Mouse (Mus musculus): ENCODE data around the gene Necap2. TPM values are rescaled to one million over a fixed set of nuclear protein-coding genes. Genes with fewer than 3 reads are reported as not detected.

The Necap2 gene
- polyA plus RNA-seq, 1 experiment from 2014 or later = 57.3 TPM

- ATAC-seq (ENCODE audit: low FRiP score) = no peak
- H3K27ac ChIP-seq = no peak overlapping the region
- no peak overlapping the region for H3K4me2 ChIP-seq
- no peaks in the 10 kb centered on the region for H3K36me3 ChIP-seq
- 82% methylated on average over 5 of the region's 5 CpGs for WGBS
- H3K27me3 ChIP-seq = no peaks in the 10 kb centered on the region
- H3K4me1 ChIP-seq (replicated peaks) = peaks cover 3% of the 10 kb centered on the region; the same call in 1 of the 2 replicates
- no peak overlapping the region for H3K9ac ChIP-seq
- H3K9me3 ChIP-seq = no peaks in the 10 kb centered on the region
- no peak overlapping the region for H3K4me3 ChIP-seq
Measured at GRCm38 (mm10) chr4:141099956-141100355, 21.8 kb upstream of the Necap2 start.

- no peaks in the 10 kb centered on the region for H3K36me3 ChIP-seq
- no peaks in the 10 kb centered on the region for H3K9me3 ChIP-seq
- no peak overlapping the region for H3K27ac ChIP-seq
- H3K27me3 ChIP-seq = no peaks in the 10 kb centered on the region
- H3K9ac ChIP-seq = no peak overlapping the region
- peaks cover 3% of the 10 kb centered on the region; the same call in 1 of the 2 replicates for H3K4me1 ChIP-seq (replicated peaks)
- no peak overlapping the region for H3K4me3 ChIP-seq
- whole genome bisulfite sequencing = 81% methylated on average over 4 of the region's 4 CpGs
- no peak for ATAC-seq (ENCODE audit: low FRiP score)
- H3K4me2 ChIP-seq = no peak overlapping the region
Measured at GRCm38 (mm10) chr4:141098935-141099334, 20.8 kb upstream of the Necap2 start.

- WGBS = 18% methylated on average over 9 of the region's 9 CpGs
- no peaks in the 10 kb centered on the region for H3K9me3 ChIP-seq
- no peak overlapping the region for H3K4me3 ChIP-seq
- no peak overlapping the region for H3K9ac ChIP-seq
- H3K4me2 ChIP-seq = no peak overlapping the region
- no peak overlapping the region for H3K27ac ChIP-seq
- H3K36me3 ChIP-seq = no peaks in the 10 kb centered on the region
- peaks cover 3% of the 10 kb centered on the region; the same call in 1 of the 2 replicates for H3K4me1 ChIP-seq (replicated peaks)
- H3K27me3 ChIP-seq = no peaks in the 10 kb centered on the region
- ATAC-seq (ENCODE audit: low FRiP score) = no peak
Measured at GRCm38 (mm10) chr4:141096710-141097109, 18.6 kb upstream of the Necap2 start.

GRCm38 (mm10) chr4:141095016-141095415 is 16.9 kb upstream of the Necap2 start:
- no peaks in the 10 kb centered on the region for H3K9me3 ChIP-seq
- no peaks in the 10 kb centered on the region for H3K36me3 ChIP-seq
- no peak overlapping the region for H3K4me3 ChIP-seq
- H3K9ac ChIP-seq = no peak overlapping the region
- ATAC-seq (ENCODE audit: low FRiP score) = no peak
- H3K4me2 ChIP-seq = no peak overlapping the region
- no peak overlapping the region for H3K27ac ChIP-seq
- peaks cover 3% of the 10 kb centered on the region; the same call in 1 of the 2 replicates for H3K4me1 ChIP-seq (replicated peaks)
- WGBS = 80% methylated on average over 10 of the region's 10 CpGs
- no peaks in the 10 kb centered on the region for H3K27me3 ChIP-seq

GRCm38 (mm10) chr4:141088714-141089113 is 10.6 kb upstream of the Necap2 start:
- no peaks in the 10 kb centered on the region for H3K9me3 ChIP-seq
- no peak overlapping the region for H3K4me3 ChIP-seq
- no peaks in the 10 kb centered on the region for H3K4me1 ChIP-seq (replicated peaks)
- H3K9ac ChIP-seq = no peak overlapping the region
- H3K27me3 ChIP-seq = no peaks in the 10 kb centered on the region
- ATAC-seq (ENCODE audit: low FRiP score) = no peak
- H3K27ac ChIP-seq = no peak overlapping the region
- WGBS = 77% methylated on average over 9 of the region's 9 CpGs
- no peaks in the 10 kb centered on the region for H3K36me3 ChIP-seq
- H3K4me2 ChIP-seq = no peak overlapping the region

GRCm38 (mm10) chr4:141088033-141088432 is 9.9 kb upstream of the Necap2 start, which contains the start of gene Spata21:
Gene Spata21, plus strand, starts transcription at chr4:141088333.
- no peak within 1 kb of the TSS for H3K4me3 ChIP-seq
- WGBS = 77% methylated on average over 6 of the region's 6 CpGs
- H3K9me3 ChIP-seq = no peaks in the 10 kb centered on the region
- ATAC-seq (ENCODE audit: low FRiP score) = no peak
- no peaks in the 10 kb centered on the region for H3K36me3 ChIP-seq
- no peaks in the 10 kb centered on the region for H3K27me3 ChIP-seq
- no peak within 1 kb of the TSS for H3K27ac ChIP-seq
- H3K4me1 ChIP-seq (replicated peaks) = no peaks in the 10 kb centered on the region
- no peak within 1 kb of the TSS for H3K4me2 ChIP-seq
- H3K9ac ChIP-seq = no peak within 1 kb of the TSS

- no peaks in the 10 kb centered on the region for H3K36me3 ChIP-seq
- no peak overlapping the region for H3K27ac ChIP-seq
- no peak overlapping the region for H3K4me3 ChIP-seq
- H3K4me2 ChIP-seq = no peak overlapping the region
- no peak for ATAC-seq (ENCODE audit: low FRiP score)
- WGBS = 80% methylated on average over 10 of the region's 10 CpGs
- no peaks in the 10 kb centered on the region for H3K4me1 ChIP-seq (replicated peaks)
- H3K27me3 ChIP-seq = no peaks in the 10 kb centered on the region
- no peak overlapping the region for H3K9ac ChIP-seq
- H3K9me3 ChIP-seq = no peaks in the 10 kb centered on the region
Measured at GRCm38 (mm10) chr4:141086862-141087261, 8.7 kb upstream of the Necap2 start.

- Histone ChIP-seq H3K4me2 (no peak overlapping the region), H3K9me3 (no peaks in the 10 kb centered on the region), H3K27ac (no peak overlapping the region), H3K4me3 (peak overlapping the region; percentile 94; the same call in 1 of the 2 replicates), H3K4me1 (replicated peaks) (peaks cover 31% of the 10 kb centered on the region), H3K36me3 (peaks cover 22% of the 10 kb centered on the region), H3K27me3 (no peaks in the 10 kb centered on the region), H3K9ac (no peak overlapping the region)
- ATAC-seq (ENCODE audit: low FRiP score) = peak; percentile 9; the same call in 1 of the 2 replicates
- 73% methylated on average over 18 of the region's 18 CpGs for WGBS
Measured at GRCm38 (mm10) chr4:141078510-141079137, 467 bp upstream of the Necap2 start.

GRCm38 (mm10) chr4:141076761-141077506 is 1.2 kb downstream of the Necap2 start:
- Histone ChIP-seq H3K36me3 (peaks cover 38% of the 10 kb centered on the region), H3K4me3 (peak overlapping the region; percentile 94), H3K9me3 (no peaks in the 10 kb centered on the region), H3K4me2 (peak overlapping the region; percentile 97), H3K9ac (peak overlapping the region; percentile 96), H3K27me3 (no peaks in the 10 kb centered on the region), H3K27ac (0 out of 2 replicates have a peak overlapping the region, but pooled peaks have one; percentile 12), H3K4me1 (replicated peaks) (peaks cover 34% of the 10 kb centered on the region)
- ATAC-seq (ENCODE audit: low FRiP score) = no peak
- WGBS = 83% methylated on average over 17 of the region's 17 CpGs

GRCm38 (mm10) chr4:141074109-141074508 is 4.0 kb downstream of the Necap2 start:
- no peak overlapping the region for H3K27ac ChIP-seq
- H3K9me3 ChIP-seq = no peaks in the 10 kb centered on the region
- H3K36me3 ChIP-seq = peaks cover 65% of the 10 kb centered on the region
- H3K27me3 ChIP-seq = no peaks in the 10 kb centered on the region
- 95% methylated on average over 4 of the region's 4 CpGs for WGBS
- peaks cover 34% of the 10 kb centered on the region for H3K4me1 ChIP-seq (replicated peaks)
- ATAC-seq (ENCODE audit: low FRiP score) = no peak
- H3K9ac ChIP-seq = no peak overlapping the region
- H3K4me2 ChIP-seq = no peak overlapping the region
- H3K4me3 ChIP-seq = no peak overlapping the region

- WGBS = 90% methylated on average over 9 of the region's 9 CpGs
- no peak for ATAC-seq (ENCODE audit: low FRiP score)
- H3K36me3 ChIP-seq = peaks cover 69% of the 10 kb centered on the region
- H3K4me2 ChIP-seq = no peak overlapping the region
- H3K9ac ChIP-seq = no peak overlapping the region
- H3K4me1 ChIP-seq (replicated peaks) = peaks cover 34% of the 10 kb centered on the region
- no peak overlapping the region for H3K4me3 ChIP-seq
- no peak overlapping the region for H3K27ac ChIP-seq
- H3K27me3 ChIP-seq = no peaks in the 10 kb centered on the region
- no peaks in the 10 kb centered on the region for H3K9me3 ChIP-seq
Measured at GRCm38 (mm10) chr4:141073661-141074060, 4.5 kb downstream of the Necap2 start.

GRCm38 (mm10) chr4:141072502-141072901 is 5.7 kb downstream of the Necap2 start:
- no peaks in the 10 kb centered on the region for H3K27me3 ChIP-seq
- H3K36me3 ChIP-seq = peaks cover 81% of the 10 kb centered on the region
- no peaks in the 10 kb centered on the region for H3K9me3 ChIP-seq
- peaks cover 33% of the 10 kb centered on the region for H3K4me1 ChIP-seq (replicated peaks)
- no peak for ATAC-seq (ENCODE audit: low FRiP score)
- no peak overlapping the region for H3K27ac ChIP-seq
- no peak overlapping the region for H3K4me3 ChIP-seq
- no peak overlapping the region for H3K9ac ChIP-seq
- WGBS = 90% methylated on average over 11 of the region's 11 CpGs
- no peak overlapping the region for H3K4me2 ChIP-seq
